Mouse (Mus musculus) myocyte (in vitro differentiated cells): ENCODE results near the gene Tuba3b.

ENCODE experiments used
- E2F4 ChIP-seq: IDR thresholded peaks from one replicate; pipeline ENCODE4 v1.6.1; 2011; ENCODE audit warnings: mild to moderate bottlenecking, control low read depth, moderate library complexity; ENCODE audit not compliant: insufficient read depth
- MAX ChIP-seq: IDR thresholded peaks from one replicate; pipeline ENCODE4 v1.6.1; 2011; ENCODE audit warnings: low read depth, mild to moderate bottlenecking, control low read depth
- MYOD1 ChIP-seq, 3 experiments: IDR thresholded peaks; one replicate each; pipeline ENCODE4 v1.6.1; 2011; ENCODE audit warnings: control low read depth in 2 of 3, low read depth in 2 of 3, mild to moderate bottlenecking in 2 of 3, moderate library complexity in 1 of 3; ENCODE audit not compliant: insufficient read length in 2 of 3, control insufficient read depth in 1 of 3
- MYOG ChIP-seq, 3 experiments: IDR thresholded peaks; one replicate each; pipeline ENCODE4 v1.6.1; 2011; ENCODE audit warnings: control low read depth in 2 of 3, low read depth in 2 of 3, mild to moderate bottlenecking in 2 of 3; ENCODE audit not compliant: insufficient read length in 2 of 3, control insufficient read depth in 1 of 3, insufficient read depth in 1 of 3
- POLR2A ChIP-seq: IDR thresholded peaks from one replicate; pipeline ENCODE4 v1.6.1; 2011; ENCODE audit warnings: low read depth, mild to moderate bottlenecking, control low read depth, moderate library complexity; ENCODE audit not compliant: insufficient read length
- TCF12 ChIP-seq: IDR thresholded peaks from one replicate; pipeline ENCODE4 v1.6.1; 2011; ENCODE audit warnings: mild to moderate bottlenecking, control low read depth; ENCODE audit not compliant: poor library complexity, insufficient read depth, severe bottlenecking

DNA sequence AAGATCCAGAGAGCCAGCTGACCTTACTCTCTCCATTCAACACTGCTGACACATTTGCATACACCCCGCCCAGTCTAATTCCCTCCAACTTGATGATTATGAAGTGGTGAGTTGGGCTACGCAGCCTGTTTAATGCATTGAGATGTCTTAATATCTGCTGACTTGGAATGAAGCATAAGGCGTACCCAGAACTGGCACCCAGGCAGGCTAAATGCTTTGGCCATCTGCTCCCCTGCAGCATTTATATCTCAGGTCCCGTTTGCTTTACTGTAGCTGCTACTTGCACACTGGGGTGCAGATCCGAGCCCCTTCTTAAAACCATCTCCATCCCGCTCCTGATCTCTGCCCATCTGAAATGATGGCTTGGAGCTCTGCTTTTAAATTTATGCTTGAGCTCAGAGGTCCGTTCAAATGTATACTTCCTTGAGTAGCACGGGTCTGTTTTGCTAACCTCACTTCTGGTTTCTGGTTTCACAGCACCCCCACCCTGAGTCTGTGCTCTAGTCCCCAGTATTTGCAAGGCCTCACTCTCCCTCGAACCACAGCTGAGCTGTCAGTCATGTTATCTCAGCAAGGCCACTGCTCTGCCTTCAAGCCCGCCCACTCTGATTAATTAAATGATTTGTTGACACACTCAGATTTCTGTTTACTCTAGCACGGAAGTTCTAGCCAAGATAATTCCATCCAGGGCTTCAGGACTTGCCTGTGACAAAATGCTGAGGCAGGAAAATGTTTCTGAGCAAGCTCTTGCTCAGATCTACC lies 16.6 kb upstream of the Tuba3b start:
- TF ChIP-seq POLR2A (no peak), MYOD1 (IDR thresholded peaks at IDR 0.05; ENCODE audit: control insufficient read depth in 1 of 3, insufficient read length in 2 of 3, low read depth in 2 of 3) (no peak), MYOG (IDR thresholded peaks at IDR 0.05; ENCODE audit: control insufficient read depth in 1 of 3, insufficient read depth in 1 of 3, insufficient read length in 2 of 3, low read depth in 2 of 3) (no peak), MAX (no peak), E2F4 (no peak), TCF12 (no peak)
